Mouse (Mus musculus) embryonic fibroblast, embryonic 13.5 days (primary cell): Measurements from ENCODE around the gene Cd3g.

Source experiments
- CTCF ChIP-seq: IDR thresholded peaks from 2 replicates; pipeline ENCODE4 v1.5.1; 2011; ENCODE audit warnings: mild to moderate bottlenecking, control low read depth, low read length, moderate library complexity, borderline replicate concordance; ENCODE audit not compliant: insufficient read depth
- POLR2A ChIP-seq: IDR thresholded peaks from 2 replicates; pipeline ENCODE4 v1.6.1; 2011; ENCODE audit warnings: low read depth, mild to moderate bottlenecking, control low read depth, low read length, moderate library complexity

GRCm38 (mm10) chr9:45009180-45010078 lies 29.2 kb upstream of the Cd3g start, which contains the start of gene Cd3e:
- TF ChIP-seq CTCF (no peak), POLR2A (no peak)
